Mouse (Mus musculus) small intestine, adult 2 months (tissue): ENCODE data around the gene Naa38.

Experiments used
- CTCF ChIP-seq: fragments of 200-500 bp; IDR thresholded peaks from 2 replicates; pipeline ENCODE4 v1.5.1; 2012; ENCODE audit warnings: low read depth, mild to moderate bottlenecking, control low read depth, inconsistent platforms, low read length, moderate library complexity, mixed read lengths; ENCODE audit not compliant: insufficient replicate concordance, insufficient read length; ENCODE audit errors: extremely low read depth
- POLR2A ChIP-seq: fragments of 200-500 bp; IDR thresholded peaks from 2 replicates; pipeline ENCODE4 v1.6.1; 2012; ENCODE audit warnings: low read depth, mild to moderate bottlenecking, control low read depth, inconsistent platforms, low read length, moderate library complexity

GRCm38 (mm10) chr11:69421131-69421977, 26.1 kb downstream of the Naa38 start:
- no peak for TF ChIP-seq POLR2A
- TF ChIP-seq CTCF = no peak
